In genomic region chr5:106773201-106773934, GRCm38 (mm10) we compare ENCODE assay signal across 12 mouse cellular contexts.
A peak's percentile ranks its signal among the peaks of the same experiment; 100 is the strongest.
DNase-seq lines count a peak whose midpoint lies in the region; ATAC-seq lines count a peak whose summit lies in the region.
"Had no signal": no experiment of that assay in that cellular context is flagged by ENCODE, and none has a peak within 500 bp of the region (broad histone marks: within the 10 kb centered on the region; RNA-seq: fewer than 3 reads in every experiment).

No protein-coding gene starts in this region.

- H3K4me3 ChIP-seq in lung, embryonic 16.5 days (ENCODE audit: low read length), result no peak overlapping the region
- H3K4me3 ChIP-seq in embryonic facial prominence, embryonic 11.5 days (ENCODE audit: low read depth, low read length), result no peak overlapping the region
- H3K4me3 ChIP-seq in hindbrain, embryonic 13.5 days, result no peak overlapping the region
- H3K4me3 ChIP-seq in midbrain, embryonic 16.5 days (ENCODE audit: low read depth, low read length), result no peak overlapping the region
- H3K4me3 ChIP-seq: erythroblast, embryonic 14.5 days; heart, embryonic 15.5 days; myocyte had no signal

- 40% methylated on average over 3 of the region's 3 CpGs for WGBS in lung, embryonic 16.5 days
- WGBS in embryonic facial prominence, embryonic 11.5 days, result 29% methylated on average over 3 of the region's 3 CpGs
- WGBS in hindbrain, embryonic 13.5 days, result 30% methylated on average over 3 of the region's 3 CpGs
- WGBS in midbrain, embryonic 16.5 days, result 25% methylated on average over 3 of the region's 3 CpGs

- H3K36me3 ChIP-seq in lung, embryonic 16.5 days (ENCODE audit: control insufficient read depth, insufficient read depth, low read length), result no peaks in the 10 kb centered on the region
- H3K36me3 ChIP-seq in embryonic facial prominence, embryonic 11.5 days (replicated peaks; ENCODE audit: control insufficient read depth, insufficient read depth, low read depth, low read length), result no peaks in the 10 kb centered on the region
- H3K36me3 ChIP-seq in hindbrain, embryonic 13.5 days, result no peaks in the 10 kb centered on the region
- H3K36me3 ChIP-seq in midbrain, embryonic 16.5 days (ENCODE audit: control insufficient read depth, insufficient read depth, low read length), result no peaks in the 10 kb centered on the region
- H3K36me3 ChIP-seq: G1E; heart, embryonic 15.5 days had no signal

- no peak overlapping the region for H3K4me2 ChIP-seq in lung, embryonic 16.5 days (ENCODE audit: low read depth, low read length)
- no peak overlapping the region for H3K4me2 ChIP-seq in embryonic facial prominence, embryonic 11.5 days (ENCODE audit: low read depth, low read length)
- H3K4me2 ChIP-seq in hindbrain, embryonic 13.5 days, result no peak overlapping the region
- H3K4me2 ChIP-seq in midbrain, embryonic 16.5 days (ENCODE audit: low read length), result no peak overlapping the region
- H3K4me2 ChIP-seq: heart, embryonic 15.5 days had no signal

- no peak for DNase-seq in lung, postnatal 10 days
- peak; percentile 80 for DNase-seq in embryonic facial prominence, embryonic 11.5 days (ENCODE audit: low spot score)
- DNase-seq in ovary, postnatal 36 days (ENCODE audit: low spot score), result no peak
- DNase-seq in left cerebral cortex, adult 9 months (ENCODE audit: low spot score in 2 of 2), result no peak
- no peak for DNase-seq in cerebellum, postnatal 25 days

- peak; percentile 71; the same call in 1 of the 2 replicates for ATAC-seq in lung, embryonic 16.5 days (ENCODE audit: low read depth)
- 0 out of 2 replicates have a peak, but pooled peaks have one; percentile 21 for ATAC-seq in embryonic facial prominence, embryonic 11.5 days (replicated peaks; ENCODE audit: insufficient number of reproducible peaks, low FRiP score, low TSS enrichment, low read depth)
- peak; percentile 63; the same call in 1 of the 2 replicates for ATAC-seq in hindbrain, embryonic 13.5 days (ENCODE audit: low FRiP score)
- ATAC-seq in midbrain, embryonic 16.5 days, result peak; percentile 57; the same call in 1 of the 2 replicates

- H3K27me3 ChIP-seq in lung, embryonic 16.5 days (ENCODE audit: control insufficient read depth, insufficient read depth, low read depth, low read length), result no peaks in the 10 kb centered on the region
- no peaks in the 10 kb centered on the region for H3K27me3 ChIP-seq in embryonic facial prominence, embryonic 11.5 days (ENCODE audit: control insufficient read depth, insufficient read depth, low read length)
- 0 out of 2 replicates have a peak, but pooled peaks cover 3% of the 10 kb centered on the region for H3K27me3 ChIP-seq in hindbrain, embryonic 13.5 days
- H3K27me3 ChIP-seq in midbrain, embryonic 16.5 days (ENCODE audit: control insufficient read depth, insufficient read depth, low read depth, low read length), result no peaks in the 10 kb centered on the region
- H3K27me3 ChIP-seq: heart, embryonic 15.5 days had no signal

- H3K27ac ChIP-seq in lung, embryonic 16.5 days (ENCODE audit: low read length), result no peak overlapping the region
- H3K27ac ChIP-seq in embryonic facial prominence, embryonic 11.5 days (replicated peaks; ENCODE audit: low read depth, low read length), result peak overlapping the region; percentile 2; the same call in 1 of the 2 replicates
- H3K27ac ChIP-seq in hindbrain, embryonic 13.5 days, result peak overlapping the region; percentile 32; the same call in 1 of the 2 replicates
- 0 out of 2 replicates have a peak overlapping the region, but pooled peaks have one; percentile 38 for H3K27ac ChIP-seq in midbrain, embryonic 16.5 days (ENCODE audit: low read length)
- H3K27ac ChIP-seq: heart, embryonic 15.5 days had no signal

- no peaks in the 10 kb centered on the region for H3K9me3 ChIP-seq in lung, embryonic 16.5 days (ENCODE audit: control insufficient read depth, low read length)
- H3K9me3 ChIP-seq in embryonic facial prominence, embryonic 11.5 days (replicated peaks; ENCODE audit: control insufficient read depth, low read length), result no peaks in the 10 kb centered on the region
- H3K9me3 ChIP-seq in hindbrain, embryonic 13.5 days, result no peaks in the 10 kb centered on the region
- no peaks in the 10 kb centered on the region for H3K9me3 ChIP-seq in midbrain, embryonic 16.5 days (replicated peaks; ENCODE audit: control insufficient read depth, low read length, poor library complexity, severe bottlenecking)
- H3K9me3 ChIP-seq: G1E; heart, embryonic 15.5 days had no signal

- no peak overlapping the region for H3K9ac ChIP-seq in lung, embryonic 16.5 days (ENCODE audit: low read length)
- H3K9ac ChIP-seq in embryonic facial prominence, embryonic 11.5 days (replicated peaks; ENCODE audit: low read length), result no peak overlapping the region
- no peak overlapping the region for H3K9ac ChIP-seq in hindbrain, embryonic 13.5 days
- H3K9ac ChIP-seq in midbrain, embryonic 16.5 days (ENCODE audit: low read depth, low read length), result no peak overlapping the region
- H3K9ac ChIP-seq: heart, embryonic 15.5 days had no signal

- H3K4me1 ChIP-seq in lung, embryonic 16.5 days (replicated peaks; ENCODE audit: control insufficient read depth, insufficient read depth, low read length), result no peaks in the 10 kb centered on the region
- no peaks in the 10 kb centered on the region; the same call in 1 of the 2 replicates for H3K4me1 ChIP-seq in embryonic facial prominence, embryonic 11.5 days (ENCODE audit: control insufficient read depth, insufficient read depth, low read length)
- peaks cover 6% of the 10 kb centered on the region for H3K4me1 ChIP-seq in hindbrain, embryonic 13.5 days (replicated peaks)
- peaks cover 9% of the 10 kb centered on the region; the same call in 1 of the 2 replicates for H3K4me1 ChIP-seq in midbrain, embryonic 16.5 days (ENCODE audit: control insufficient read depth, insufficient read depth, low read length)
- H3K4me1 ChIP-seq: heart, embryonic 15.5 days had no signal

Comparison
In these comparisons a context has a peak if more than half of its experiments do, and no peak if none do; other contexts are left out.
1. ATAC-seq: peak in every context shown above with its lines; median percentile 71 in lung, embryonic 16.5 days; 63 in hindbrain, embryonic 13.5 days; 57 in midbrain, embryonic 16.5 days; 21 in embryonic facial prominence, embryonic 11.5 days.